Mouse (Mus musculus) heart, embryonic 12.5 days (tissue): ENCODE results near the gene Vmn1r85. TPM values are rescaled to one million over a fixed set of nuclear protein-coding genes. Genes with fewer than 3 reads are reported as not detected.
A peak's percentile ranks its signal among the peaks of the same experiment; 100 is the strongest.

ENCODE experiments used
- ATAC-seq: fragments of 200-750 bp; cut with Nextera tagmentation; 2 replicates; pipeline ENCODE4 v1.8.0; 2017; ENCODE audit warnings: moderate TSS enrichment, moderate library complexity; ENCODE audit not compliant: insufficient number of reproducible peaks, low FRiP score
- H3K27ac ChIP-seq: fragments of 300-500 bp; sonication (generic); 2 replicates; pipeline ENCODE4 v1.5.1; 2016; ENCODE audit warnings: mild to moderate bottlenecking, moderate library complexity; ENCODE audit not compliant: poor library complexity, severe bottlenecking
- H3K27me3 ChIP-seq: fragments of 300-500 bp; sonication (generic); replicated peaks from 2 replicates; pipeline ENCODE4 v1.6.1; 2016; ENCODE audit warnings: mild to moderate bottlenecking, moderate library complexity
- H3K36me3 ChIP-seq: fragments of 300-500 bp; sonication (generic); 2 replicates; pipeline ENCODE4 v1.6.1; 2016; ENCODE audit warnings: mild to moderate bottlenecking, moderate library complexity
- H3K4me1 ChIP-seq: fragments of 300-500 bp; sonication (generic); replicated peaks from 2 replicates; pipeline ENCODE4 v1.6.1; 2016; ENCODE audit warnings: mild to moderate bottlenecking
- H3K4me2 ChIP-seq: fragments of 300-500 bp; sonication (generic); 2 replicates; pipeline ENCODE4 v1.6.1; 2016; ENCODE audit warnings: mild to moderate bottlenecking, moderate library complexity
- H3K4me3 ChIP-seq: fragments of 300-500 bp; sonication (generic); 2 replicates; pipeline ENCODE4 v1.5.1; 2016; ENCODE audit warnings: mild to moderate bottlenecking
- H3K9ac ChIP-seq: fragments of 300-500 bp; sonication (generic); 2 replicates; pipeline ENCODE4 v1.6.1; 2016; ENCODE audit warnings: mild to moderate bottlenecking, moderate library complexity
- H3K9me3 ChIP-seq: fragments of 300-500 bp; sonication (generic); replicated peaks from 2 replicates; pipeline ENCODE4 v1.6.1; 2016; ENCODE audit warnings: mild to moderate bottlenecking, moderate library complexity
- WGBS: fragments of 180-500 bp; shearing (Covaris S2); methylation state at CpG from one replicate; pipeline ENCODE4 v1.1.7; 2016; 5-methylcytosine and 5-hydroxymethylcytosine counted together
- polyA plus RNA-seq: library from polyadenylated mRNA; unstranded; fragments of >200 nt; fragmentation: Nextera tagmentation; extraction: Ambion mirVana; gene quantifications from 2 replicates; pipeline ENCODE4 v1.2.1, GENCODE M21; 2016

Vmn1r85 gene
- polyA plus RNA-seq, 1 experiment from 2014 or later = not detected

- Histone ChIP-seq H3K36me3 (peaks cover 5% of the 10 kb centered on the region; the same call in 1 of the 2 replicates), H3K9ac (peak overlapping the region; percentile 72), H3K4me3 (peak overlapping the region; percentile 65), H3K27me3 (no peaks in the 10 kb centered on the region), H3K27ac (peak overlapping the region; percentile 33; the same call in 1 of the 2 replicates), H3K4me2 (peak overlapping the region; percentile 69), H3K9me3 (no peaks in the 10 kb centered on the region), H3K4me1 (no peaks in the 10 kb centered on the region)
- ATAC-seq = no peak
- 3% methylated on average over 15 of the region's 15 CpGs for WGBS
Observed at GRCm38 (mm10) chr7:13053961-13054286, 41.0 kb downstream of the Vmn1r85 start.

GRCm38 (mm10) chr7:13053501-13053900 lies 41.5 kb downstream of the Vmn1r85 start:
- Histone ChIP-seq H3K4me2 (peak overlapping the region; percentile 69), H3K27ac (no peak overlapping the region), H3K27me3 (no peaks in the 10 kb centered on the region), H3K9me3 (no peaks in the 10 kb centered on the region), H3K4me1 (no peaks in the 10 kb centered on the region), H3K4me3 (peak overlapping the region; percentile 65), H3K36me3 (peaks cover 5% of the 10 kb centered on the region; the same call in 1 of the 2 replicates), H3K9ac (no peak overlapping the region)
- 91% methylated on average over 2 of the region's 2 CpGs for WGBS
- ATAC-seq = no peak

DNA sequence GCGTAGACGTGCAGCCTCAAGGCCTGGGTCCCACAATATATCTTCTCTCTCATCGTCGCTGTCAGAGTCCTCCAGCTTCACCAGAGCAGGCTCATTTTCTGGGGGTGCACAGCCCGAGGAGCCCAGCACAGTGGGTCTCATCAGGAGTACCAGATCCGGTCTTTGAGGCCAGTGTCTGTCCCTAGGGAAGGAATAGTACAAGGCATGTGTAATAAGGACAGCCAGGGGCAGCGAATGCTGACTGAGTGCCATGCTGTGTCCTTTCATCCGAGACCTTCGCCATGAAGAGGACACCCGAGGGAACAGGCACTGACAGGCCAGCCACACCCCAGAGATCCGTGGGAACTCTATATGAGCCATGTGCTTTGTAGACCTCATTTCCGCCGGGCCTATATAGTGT lies 42.0 kb downstream of the Vmn1r85 start:
- H3K27ac ChIP-seq = no peak overlapping the region
- no peak overlapping the region for H3K4me3 ChIP-seq
- H3K9me3 ChIP-seq = no peaks in the 10 kb centered on the region
- ATAC-seq = no peak
- no peak overlapping the region for H3K9ac ChIP-seq
- H3K36me3 ChIP-seq = peaks cover 5% of the 10 kb centered on the region; the same call in 1 of the 2 replicates
- H3K4me2 ChIP-seq = no peak overlapping the region
- WGBS = 86% methylated on average over 13 of the region's 13 CpGs
- no peaks in the 10 kb centered on the region for H3K4me1 ChIP-seq
- H3K27me3 ChIP-seq = no peaks in the 10 kb centered on the region

- H3K9me3 ChIP-seq = peaks cover 10% of the 10 kb centered on the region
- WGBS = 7% methylated on average over 2 of the region's 2 CpGs
- H3K9ac ChIP-seq = no peak overlapping the region
- peaks cover 45% of the 10 kb centered on the region for H3K27me3 ChIP-seq
- H3K4me3 ChIP-seq = no peak overlapping the region
- no peaks in the 10 kb centered on the region for H3K36me3 ChIP-seq
- H3K4me1 ChIP-seq = peaks cover 15% of the 10 kb centered on the region
- no peak overlapping the region for H3K27ac ChIP-seq
- peak; percentile 70 for ATAC-seq
- H3K4me2 ChIP-seq = no peak overlapping the region
Observed at GRCm38 (mm10) chr7:13046084-13046483, 48.9 kb downstream of the Vmn1r85 start.

- ATAC-seq = no peak
Observed at GRCm38 (mm10) chr7:13044254-13044625, 50.7 kb downstream of the Vmn1r85 start.

GRCm38 (mm10) chr7:13043445-13044253 lies 51.3 kb downstream of the Vmn1r85 start:
- Histone ChIP-seq H3K27ac (no peak overlapping the region), H3K4me3 (peak overlapping the region; percentile 49), H3K27me3 (peaks cover 45% of the 10 kb centered on the region), H3K4me2 (peak overlapping the region; percentile 80), H3K4me1 (peaks cover 23% of the 10 kb centered on the region), H3K9ac (peak overlapping the region; percentile 67), H3K9me3 (peaks cover 10% of the 10 kb centered on the region), H3K36me3 (no peaks in the 10 kb centered on the region)
- WGBS = 4% methylated on average over 88 of the region's 88 CpGs
- ATAC-seq = peak; percentile 18; the same call in 1 of the 2 replicates

More at GRCm38 (mm10) chr7:13044254-13044625, 50.7 kb downstream of the Vmn1r85 start:
- peaks cover 17% of the 10 kb centered on the region for H3K4me1 ChIP-seq
- H3K9ac ChIP-seq = peak overlapping the region; percentile 67
- no peaks in the 10 kb centered on the region for H3K36me3 ChIP-seq
- H3K4me3 ChIP-seq = peak overlapping the region; percentile 49
- peak overlapping the region; percentile 80 for H3K4me2 ChIP-seq
- peaks cover 45% of the 10 kb centered on the region for H3K27me3 ChIP-seq
- no peak overlapping the region for H3K27ac ChIP-seq
- 2% methylated on average over 23 of the region's 23 CpGs for WGBS
- peaks cover 10% of the 10 kb centered on the region for H3K9me3 ChIP-seq

DNA sequence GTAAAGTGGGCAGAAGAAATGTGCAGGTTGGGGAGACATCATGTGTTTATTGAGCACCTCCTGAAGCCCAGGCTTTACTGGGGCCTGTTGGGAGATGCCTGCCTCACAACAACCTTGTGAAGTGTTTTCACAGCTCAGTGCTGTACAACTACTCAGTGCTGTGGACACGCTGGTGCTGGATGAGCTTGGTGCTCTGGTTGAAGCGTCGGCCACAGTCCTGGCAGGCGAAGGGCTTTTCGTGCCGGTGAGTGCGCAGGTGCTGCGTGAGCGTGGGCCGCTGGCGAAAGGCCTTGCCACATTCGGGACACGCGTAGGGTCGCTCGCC lies 51.9 kb downstream of the Vmn1r85 start:
- 40% methylated on average over 16 of the region's 16 CpGs for WGBS
- Histone ChIP-seq H3K4me1 (peaks cover 24% of the 10 kb centered on the region), H3K9ac (no peak overlapping the region; the same call in 1 of the 2 replicates), H3K36me3 (no peaks in the 10 kb centered on the region), H3K27me3 (peaks cover 45% of the 10 kb centered on the region), H3K9me3 (peaks cover 10% of the 10 kb centered on the region), H3K27ac (no peak overlapping the region), H3K4me2 (peak overlapping the region; percentile 80), H3K4me3 (peak overlapping the region; percentile 49)
- ATAC-seq = no peak

GRCm38 (mm10) chr7:13042511-13042910 lies 52.5 kb downstream of the Vmn1r85 start:
- Histone ChIP-seq H3K9me3 (peaks cover 10% of the 10 kb centered on the region), H3K36me3 (no peaks in the 10 kb centered on the region), H3K9ac (no peak overlapping the region), H3K27me3 (peaks cover 45% of the 10 kb centered on the region), H3K4me2 (no peak overlapping the region), H3K4me1 (peaks cover 24% of the 10 kb centered on the region), H3K27ac (no peak overlapping the region), H3K4me3 (no peak overlapping the region)
- ATAC-seq = no peak
- 70% methylated on average over 6 of the region's 6 CpGs for WGBS

DNA sequence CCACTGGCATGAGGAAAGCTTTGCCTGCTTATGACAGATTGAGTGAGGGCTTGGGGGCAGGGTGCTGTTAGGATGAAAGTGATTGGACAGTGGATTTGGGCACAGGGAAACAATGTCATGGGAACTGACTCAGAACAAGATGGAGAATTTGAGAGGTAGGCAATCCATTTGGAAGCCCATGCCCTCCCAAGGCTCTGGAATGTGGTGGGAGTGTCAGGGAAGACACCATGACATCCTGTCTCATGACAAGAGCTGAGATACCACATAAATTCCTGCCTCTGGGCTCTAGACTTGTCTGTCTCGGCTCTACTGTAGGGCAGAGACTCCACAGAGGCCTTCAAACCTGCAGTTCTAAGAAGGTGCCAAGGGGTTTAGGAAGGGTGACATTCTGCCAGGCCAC lies 53.7 kb downstream of the Vmn1r85 start:
- H3K9ac ChIP-seq = no peak overlapping the region
- 44% methylated on average over 1 of the region's 1 CpGs for WGBS
- no peak overlapping the region for H3K4me3 ChIP-seq
- peaks cover 45% of the 10 kb centered on the region for H3K27me3 ChIP-seq
- H3K4me1 ChIP-seq = peaks cover 30% of the 10 kb centered on the region
- no peak overlapping the region for H3K4me2 ChIP-seq
- H3K27ac ChIP-seq = no peak overlapping the region
- peaks cover 1% of the 10 kb centered on the region for H3K36me3 ChIP-seq
- no peak for ATAC-seq
- peaks cover 10% of the 10 kb centered on the region for H3K9me3 ChIP-seq

DNA sequence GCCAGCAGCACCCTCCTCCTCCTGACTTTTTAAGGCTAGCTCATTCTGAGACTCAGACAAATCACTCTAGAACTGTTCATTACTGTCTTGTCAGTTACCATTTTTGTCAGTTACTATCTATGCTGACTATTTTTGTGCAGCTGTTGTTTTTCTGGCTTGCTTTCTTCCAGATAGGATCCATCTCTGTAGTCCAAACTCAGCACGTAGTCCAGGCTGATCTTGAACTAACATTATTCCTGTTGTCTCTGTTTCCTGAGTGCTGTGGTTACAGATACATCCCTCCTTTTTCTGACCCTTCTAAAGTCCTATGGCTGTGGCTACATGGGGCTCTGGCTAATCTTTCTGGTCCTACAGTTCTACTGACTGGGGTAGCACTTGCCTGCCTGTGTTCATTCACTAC lies 55.8 kb downstream of the Vmn1r85 start:
- Histone ChIP-seq H3K36me3 (peaks cover 15% of the 10 kb centered on the region), H3K4me1 (peaks cover 39% of the 10 kb centered on the region), H3K9ac (peak overlapping the region; percentile 97), H3K9me3 (peaks cover 10% of the 10 kb centered on the region), H3K27ac (peak overlapping the region; percentile 99; the same call in 1 of the 2 replicates), H3K27me3 (peaks cover 30% of the 10 kb centered on the region), H3K4me2 (peak overlapping the region; percentile 91), H3K4me3 (peak overlapping the region; percentile 85)
- no peak for ATAC-seq
- 65% methylated on average over 1 of the region's 1 CpGs for WGBS

- Histone ChIP-seq H3K9ac (peak overlapping the region; percentile 97), H3K4me2 (peak overlapping the region; percentile 91), H3K36me3 (peaks cover 15% of the 10 kb centered on the region), H3K27me3 (peaks cover 25% of the 10 kb centered on the region), H3K4me3 (peak overlapping the region; percentile 85), H3K9me3 (peaks cover 10% of the 10 kb centered on the region), H3K4me1 (peaks cover 38% of the 10 kb centered on the region), H3K27ac (peak overlapping the region; percentile 99)
- 16% methylated on average over 15 of the region's 15 CpGs for WGBS
- no peak for ATAC-seq
Observed at GRCm38 (mm10) chr7:13038621-13039169, 56.3 kb downstream of the Vmn1r85 start.
